Mouse (Mus musculus): ENCODE measurements around the gene Cdc26. TPM values are rescaled to one million over a fixed set of nuclear protein-coding genes. Genes with fewer than 3 reads are reported as not detected.

Cdc26 gene
- polyA plus RNA-seq (2016; fragmentation: Nextera tagmentation; extraction: Ambion mirVana), result 90.4 and 90.8 TPM in 2 replicates

- under 1% methylated on average over 39 of the region's 39 CpGs for WGBS
- peaks cover 28% of the 10 kb centered on the region for H3K4me1 ChIP-seq (replicated peaks)
- ATAC-seq (ENCODE audit: insufficient number of reproducible peaks, low FRiP score), result peak; percentile 99
- H3K27ac ChIP-seq (ENCODE audit: poor library complexity, severe bottlenecking), result peak within 1 kb of the TSS; percentile 78
- H3K36me3 ChIP-seq, result peaks cover 38% of the 10 kb centered on the region
- no peaks in the 10 kb centered on the region for H3K27me3 ChIP-seq (replicated peaks)
- peak within 1 kb of the TSS; percentile 78 for H3K4me3 ChIP-seq
- peak within 1 kb of the TSS; percentile 86 for H3K9ac ChIP-seq
- no peaks in the 10 kb centered on the region for H3K9me3 ChIP-seq (replicated peaks)
- peak within 1 kb of the TSS; percentile 79 for H3K4me2 ChIP-seq
Observed at GRCm38 (mm10) chr4:62408601-62409282, at the start of gene Cdc26, which contains the start of gene Prpf4. Gene Cdc26, minus strand, starts transcription at chr4:62408642. Gene Prpf4, plus strand, starts transcription at chr4:62408797.

- ATAC-seq (ENCODE audit: insufficient number of reproducible peaks, low FRiP score), result no peak
- no peaks in the 10 kb centered on the region for H3K27me3 ChIP-seq (replicated peaks)
- H3K36me3 ChIP-seq, result no peaks in the 10 kb centered on the region
- H3K4me2 ChIP-seq, result no peak overlapping the region
- H3K9ac ChIP-seq, result no peak overlapping the region
- no peak overlapping the region for H3K4me3 ChIP-seq
- no peaks in the 10 kb centered on the region for H3K9me3 ChIP-seq (replicated peaks)
- 50% methylated on average over 5 of the region's 5 CpGs for WGBS
- 0 out of 2 replicates have a peak, but pooled peaks cover 4% of the 10 kb centered on the region for H3K4me1 ChIP-seq (replicated peaks)
- no peak overlapping the region for H3K27ac ChIP-seq (ENCODE audit: poor library complexity, severe bottlenecking)
Observed at GRCm38 (mm10) chr4:62454995-62455394, 46.6 kb upstream of the Cdc26 start.

- Histone ChIP-seq H3K4me1 (replicated peaks) (no peaks in the 10 kb centered on the region), H3K9ac (no peak overlapping the region), H3K4me2 (no peak overlapping the region), H3K36me3 (no peaks in the 10 kb centered on the region), H3K9me3 (replicated peaks) (no peaks in the 10 kb centered on the region), H3K27me3 (replicated peaks) (no peaks in the 10 kb centered on the region), H3K27ac (ENCODE audit: poor library complexity, severe bottlenecking) (no peak overlapping the region), H3K4me3 (no peak overlapping the region)
- no peak for ATAC-seq (ENCODE audit: insufficient number of reproducible peaks, low FRiP score)
- WGBS, result 59% methylated on average over 4 of the region's 4 CpGs
Observed at GRCm38 (mm10) chr4:62440986-62441385, 32.5 kb upstream of the Cdc26 start.

GRCm38 (mm10) chr4:62440544-62440943, 32.1 kb upstream of the Cdc26 start:
- Histone ChIP-seq H3K27me3 (replicated peaks) (no peaks in the 10 kb centered on the region), H3K9ac (no peak overlapping the region), H3K4me3 (no peak overlapping the region), H3K4me1 (replicated peaks) (no peaks in the 10 kb centered on the region), H3K36me3 (no peaks in the 10 kb centered on the region), H3K4me2 (no peak overlapping the region), H3K27ac (ENCODE audit: poor library complexity, severe bottlenecking) (no peak overlapping the region), H3K9me3 (replicated peaks) (no peaks in the 10 kb centered on the region)
- ATAC-seq (ENCODE audit: insufficient number of reproducible peaks, low FRiP score), result no peak
- WGBS, result 69% methylated on average over 4 of the region's 4 CpGs

GRCm38 (mm10) chr4:62439793-62440192, 31.4 kb upstream of the Cdc26 start:
- 50% methylated on average over 4 of the region's 4 CpGs for WGBS
- Histone ChIP-seq H3K4me1 (replicated peaks) (no peaks in the 10 kb centered on the region), H3K9me3 (replicated peaks) (no peaks in the 10 kb centered on the region), H3K9ac (no peak overlapping the region), H3K36me3 (no peaks in the 10 kb centered on the region), H3K27me3 (replicated peaks) (no peaks in the 10 kb centered on the region), H3K4me2 (no peak overlapping the region), H3K4me3 (no peak overlapping the region), H3K27ac (ENCODE audit: poor library complexity, severe bottlenecking) (no peak overlapping the region)
- ATAC-seq (ENCODE audit: insufficient number of reproducible peaks, low FRiP score), result no peak

- Histone ChIP-seq H3K9me3 (replicated peaks) (no peaks in the 10 kb centered on the region), H3K9ac (no peak overlapping the region), H3K4me1 (replicated peaks) (no peaks in the 10 kb centered on the region), H3K4me3 (no peak overlapping the region), H3K4me2 (no peak overlapping the region), H3K27ac (ENCODE audit: poor library complexity, severe bottlenecking) (no peak overlapping the region), H3K27me3 (replicated peaks) (no peaks in the 10 kb centered on the region), H3K36me3 (no peaks in the 10 kb centered on the region)
- no peak for ATAC-seq (ENCODE audit: insufficient number of reproducible peaks, low FRiP score)
- 79% methylated on average over 7 of the region's 7 CpGs for WGBS
Observed at GRCm38 (mm10) chr4:62437871-62438270, 29.4 kb upstream of the Cdc26 start.

- no peak overlapping the region for H3K4me2 ChIP-seq
- H3K9ac ChIP-seq, result no peak overlapping the region
- no peak overlapping the region for H3K27ac ChIP-seq (ENCODE audit: poor library complexity, severe bottlenecking)
- no peaks in the 10 kb centered on the region for H3K27me3 ChIP-seq (replicated peaks)
- WGBS, result 79% methylated on average over 3 of the region's 3 CpGs
- H3K36me3 ChIP-seq, result no peaks in the 10 kb centered on the region
- H3K4me3 ChIP-seq, result no peak overlapping the region
- H3K4me1 ChIP-seq (replicated peaks), result no peaks in the 10 kb centered on the region
- H3K9me3 ChIP-seq (replicated peaks), result no peaks in the 10 kb centered on the region
- no peak for ATAC-seq (ENCODE audit: insufficient number of reproducible peaks, low FRiP score)
Observed at GRCm38 (mm10) chr4:62437256-62437778, 28.9 kb upstream of the Cdc26 start.

- Histone ChIP-seq H3K9me3 (replicated peaks) (no peaks in the 10 kb centered on the region), H3K4me1 (replicated peaks) (no peaks in the 10 kb centered on the region), H3K36me3 (no peaks in the 10 kb centered on the region), H3K4me3 (no peak within 1 kb of the TSS), H3K4me2 (no peak within 1 kb of the TSS), H3K27ac (ENCODE audit: poor library complexity, severe bottlenecking) (no peak within 1 kb of the TSS), H3K9ac (no peak within 1 kb of the TSS), H3K27me3 (replicated peaks) (no peaks in the 10 kb centered on the region)
- 77% methylated on average over 6 of the region's 6 CpGs for WGBS
- ATAC-seq (ENCODE audit: insufficient number of reproducible peaks, low FRiP score), result no peak
Observed at GRCm38 (mm10) chr4:62435081-62435480, 26.6 kb upstream of the Cdc26 start, which contains the start of gene Rnf183. Gene Rnf183, minus strand, starts transcription at chr4:62435252.

- no peak for ATAC-seq (ENCODE audit: insufficient number of reproducible peaks, low FRiP score)
- Histone ChIP-seq H3K9me3 (replicated peaks) (no peaks in the 10 kb centered on the region), H3K4me3 (no peak overlapping the region), H3K4me2 (no peak overlapping the region), H3K27ac (ENCODE audit: poor library complexity, severe bottlenecking) (no peak overlapping the region), H3K27me3 (replicated peaks) (peaks cover under 1% of the 10 kb centered on the region; the same call in 1 of the 2 replicates), H3K36me3 (no peaks in the 10 kb centered on the region), H3K4me1 (replicated peaks) (no peaks in the 10 kb centered on the region), H3K9ac (no peak overlapping the region)
- WGBS, result 68% methylated on average over 7 of the region's 7 CpGs
Observed at GRCm38 (mm10) chr4:62433939-62434870, 25.8 kb upstream of the Cdc26 start.

- Histone ChIP-seq H3K4me1 (replicated peaks) (peaks cover 6% of the 10 kb centered on the region; the same call in 1 of the 2 replicates), H3K27ac (ENCODE audit: poor library complexity, severe bottlenecking) (no peak overlapping the region), H3K27me3 (replicated peaks) (peaks cover 3% of the 10 kb centered on the region; the same call in 1 of the 2 replicates), H3K4me3 (no peak overlapping the region), H3K9ac (no peak overlapping the region), H3K36me3 (no peaks in the 10 kb centered on the region), H3K4me2 (no peak overlapping the region), H3K9me3 (replicated peaks) (no peaks in the 10 kb centered on the region)
- 73% methylated on average over 4 of the region's 4 CpGs for WGBS
- ATAC-seq (ENCODE audit: insufficient number of reproducible peaks, low FRiP score), result peak; percentile 82
Observed at GRCm38 (mm10) chr4:62431522-62431921, 23.1 kb upstream of the Cdc26 start.

GRCm38 (mm10) chr4:62430678-62431077, 22.2 kb upstream of the Cdc26 start:
- Histone ChIP-seq H3K4me3 (no peak overlapping the region), H3K9me3 (replicated peaks) (no peaks in the 10 kb centered on the region), H3K4me1 (replicated peaks) (peaks cover 6% of the 10 kb centered on the region; the same call in 1 of the 2 replicates), H3K27ac (ENCODE audit: poor library complexity, severe bottlenecking) (no peak overlapping the region), H3K9ac (no peak overlapping the region), H3K4me2 (no peak overlapping the region), H3K27me3 (replicated peaks) (peaks cover 3% of the 10 kb centered on the region; the same call in 1 of the 2 replicates), H3K36me3 (peaks cover 5% of the 10 kb centered on the region; the same call in 1 of the 2 replicates)
- no peak for ATAC-seq (ENCODE audit: insufficient number of reproducible peaks, low FRiP score)
